Mouse (Mus musculus): ENCODE data around the gene Clrn3. TPM values are rescaled to one million over a fixed set of nuclear protein-coding genes. Genes with fewer than 3 reads are reported as not detected.

Gene Clrn3
- polyA plus RNA-seq, 1 experiment from 2014 or later = not detected

DNA sequence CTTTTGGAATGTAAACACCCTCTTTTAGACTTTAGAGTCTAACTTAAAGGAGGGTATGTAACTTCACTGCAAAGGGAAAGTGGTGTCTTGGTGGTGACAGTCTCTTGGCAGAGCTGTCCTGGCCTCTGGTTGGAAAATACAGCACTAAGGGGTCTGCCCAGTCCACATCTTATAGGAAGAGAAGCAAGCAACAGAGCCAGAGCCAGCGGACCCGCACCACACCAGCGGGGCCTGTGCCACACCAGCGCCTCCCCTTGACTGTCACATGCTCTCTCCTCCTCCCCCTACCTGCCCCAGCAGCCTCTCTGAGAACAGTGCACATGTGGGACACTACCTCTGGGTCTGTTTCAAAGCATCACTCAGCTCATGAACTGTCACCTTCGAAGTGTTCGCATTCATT lies 48.5 kb downstream of the Clrn3 start:
- Histone ChIP-seq H3K4me2 (ENCODE audit: low read length) (no peak overlapping the region), H3K27me3 (ENCODE audit: control insufficient read depth, insufficient read depth, low read length) (no peaks in the 10 kb centered on the region; the same call in 1 of the 2 replicates), H3K9me3 (ENCODE audit: control insufficient read depth, low read length) (no peaks in the 10 kb centered on the region), H3K4me3 (ENCODE audit: control insufficient read depth in 1 of 2, insufficient read depth in 1 of 2, low read depth in 1 of 2, low read length in 2 of 2) (no peak overlapping the region), H3K4me1 (ENCODE audit: control insufficient read depth in 2 of 2, insufficient read depth in 2 of 2, low read length in 2 of 2) (peaks cover 6% of the 10 kb centered on the region in 2 experiments; a peak in 3 of 4 replicates), H3K27ac (replicated peaks in 1 of 2; ENCODE audit: control insufficient read depth in 1 of 2, insufficient read depth in 1 of 2, low read depth in 2 of 2, low read length in 2 of 2) (no peak overlapping the region), H3K9ac (ENCODE audit: low read length) (no peak overlapping the region), H3K36me3 (ENCODE audit: control insufficient read depth, insufficient read depth, low read length) (no peaks in the 10 kb centered on the region)
- WGBS = 68% methylated on average over 6 of the region's 6 CpGs
- no peak for ATAC-seq (ENCODE audit: insufficient number of reproducible peaks, insufficient read depth, low FRiP score, low read depth)

DNA sequence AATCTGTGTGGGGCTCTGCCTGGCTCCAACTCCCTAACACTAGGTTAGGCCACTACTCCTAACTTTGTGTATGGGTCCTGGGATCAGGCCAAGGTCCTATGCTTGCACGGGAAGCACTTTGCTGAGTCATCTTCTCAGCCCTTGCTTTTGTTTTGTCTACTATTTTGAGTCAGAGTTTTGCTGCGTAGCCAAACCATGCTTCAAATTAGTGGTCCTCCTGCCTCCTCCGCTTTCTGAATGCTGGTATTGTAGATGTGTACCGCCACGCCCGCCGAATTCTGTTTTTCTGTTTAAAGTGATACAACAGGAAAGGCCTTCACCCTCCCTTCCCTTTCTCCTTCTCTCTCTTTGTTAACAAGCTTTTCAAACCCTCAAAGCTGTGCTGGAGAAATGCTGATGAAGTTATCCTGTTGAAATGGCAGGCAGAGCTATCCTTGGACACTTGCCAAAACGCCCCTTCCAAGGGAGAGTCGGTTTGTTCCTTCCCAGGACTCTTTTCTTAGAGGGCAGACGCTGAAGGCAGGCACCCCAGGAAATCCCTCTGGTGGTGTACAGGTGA lies 49.1 kb downstream of the Clrn3 start:
- H3K9ac ChIP-seq (ENCODE audit: low read length) = no peak overlapping the region
- no peak for ATAC-seq (ENCODE audit: insufficient number of reproducible peaks, insufficient read depth, low FRiP score, low read depth)
- no peak overlapping the region for H3K27ac ChIP-seq (replicated peaks in 1 of 2; ENCODE audit: control insufficient read depth in 1 of 2, insufficient read depth in 1 of 2, low read depth in 2 of 2, low read length in 2 of 2)
- no peaks in the 10 kb centered on the region for H3K36me3 ChIP-seq (ENCODE audit: control insufficient read depth, insufficient read depth, low read length)
- H3K4me3 ChIP-seq (ENCODE audit: control insufficient read depth in 1 of 2, insufficient read depth in 1 of 2, low read depth in 1 of 2, low read length in 2 of 2) = no peak overlapping the region
- no peaks in the 10 kb centered on the region; the same call in 1 of the 2 replicates for H3K27me3 ChIP-seq (ENCODE audit: control insufficient read depth, insufficient read depth, low read length)
- H3K4me1 ChIP-seq (ENCODE audit: control insufficient read depth in 2 of 2, insufficient read depth in 2 of 2, low read length in 2 of 2) = peaks cover 6% of the 10 kb centered on the region in 2 experiments; a peak in 3 of 4 replicates
- 50% methylated on average over 10 of the region's 10 CpGs for WGBS
- H3K9me3 ChIP-seq (ENCODE audit: control insufficient read depth, low read length) = no peaks in the 10 kb centered on the region
- peak overlapping the region; percentile 18; the same call in 1 of the 2 replicates for H3K4me2 ChIP-seq (ENCODE audit: low read length)

DNA sequence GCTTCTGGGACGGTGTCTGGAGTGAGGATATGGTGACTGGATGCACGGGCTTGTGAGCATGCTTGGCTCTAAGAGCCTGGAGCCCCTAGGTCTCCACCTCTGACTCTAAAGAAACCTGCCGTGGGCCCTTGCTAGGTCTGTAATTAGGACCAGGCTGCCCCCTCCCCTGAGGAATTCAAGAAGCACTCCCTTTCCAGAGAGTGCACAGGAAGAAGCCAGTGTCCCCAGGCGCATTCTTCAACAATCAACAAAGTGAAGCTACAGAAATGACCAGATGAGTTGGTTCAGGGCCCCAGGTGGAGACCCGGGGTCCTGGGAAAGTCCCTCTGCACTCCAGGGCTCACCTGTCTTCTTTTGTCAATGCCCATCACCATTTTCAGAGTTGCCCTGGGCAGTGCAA lies 51.2 kb downstream of the Clrn3 start:
- Histone ChIP-seq H3K9me3 (ENCODE audit: control insufficient read depth, low read length) (no peaks in the 10 kb centered on the region), H3K9ac (ENCODE audit: low read length) (no peak overlapping the region), H3K4me1 (ENCODE audit: control insufficient read depth in 2 of 2, insufficient read depth in 2 of 2, low read length in 2 of 2) (peaks cover 6% of the 10 kb centered on the region in 2 experiments; a peak in 3 of 4 replicates), H3K27ac (replicated peaks in 1 of 2; ENCODE audit: control insufficient read depth in 1 of 2, insufficient read depth in 1 of 2, low read depth in 2 of 2, low read length in 2 of 2) (no peak overlapping the region), H3K36me3 (ENCODE audit: control insufficient read depth, insufficient read depth, low read length) (no peaks in the 10 kb centered on the region), H3K4me2 (ENCODE audit: low read length) (no peak overlapping the region), H3K4me3 (ENCODE audit: control insufficient read depth in 1 of 2, insufficient read depth in 1 of 2, low read depth in 1 of 2, low read length in 2 of 2) (no peak overlapping the region), H3K27me3 (ENCODE audit: control insufficient read depth, insufficient read depth, low read length) (no peaks in the 10 kb centered on the region; the same call in 1 of the 2 replicates)
- no peak for ATAC-seq (ENCODE audit: insufficient number of reproducible peaks, insufficient read depth, low FRiP score, low read depth)
- 45% methylated on average over 5 of the region's 5 CpGs for WGBS

DNA sequence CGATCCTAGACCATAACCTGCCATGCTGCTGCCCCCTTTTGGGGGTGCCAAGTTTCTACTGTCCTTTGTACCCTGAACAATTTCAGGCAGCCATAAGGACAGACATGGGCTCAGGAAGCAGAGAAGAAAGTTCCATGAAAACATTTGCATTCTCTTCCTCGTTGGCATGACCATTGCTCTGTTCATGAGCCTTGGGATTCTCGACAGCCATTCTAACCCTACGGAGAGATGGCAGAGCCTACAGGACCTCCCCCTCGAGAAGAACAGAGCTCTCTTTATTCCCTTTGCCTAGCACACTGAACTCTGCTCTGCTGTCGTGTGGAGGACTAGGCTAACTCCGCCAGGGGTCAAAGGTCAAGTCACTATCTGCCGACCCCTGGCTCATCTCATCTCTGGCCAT lies 52.5 kb downstream of the Clrn3 start:
- H3K4me1 ChIP-seq (ENCODE audit: control insufficient read depth in 2 of 2, insufficient read depth in 2 of 2, low read length in 2 of 2) = peaks cover 6% of the 10 kb centered on the region in 2 experiments; a peak in 3 of 4 replicates
- 61% methylated on average over 8 of the region's 8 CpGs for WGBS
- H3K36me3 ChIP-seq (ENCODE audit: control insufficient read depth, insufficient read depth, low read length) = no peaks in the 10 kb centered on the region
- H3K4me2 ChIP-seq (ENCODE audit: low read length) = no peak overlapping the region
- no peaks in the 10 kb centered on the region for H3K9me3 ChIP-seq (ENCODE audit: control insufficient read depth, low read length)
- H3K27me3 ChIP-seq (ENCODE audit: control insufficient read depth, insufficient read depth, low read length) = no peaks in the 10 kb centered on the region
- no peak overlapping the region for H3K4me3 ChIP-seq (ENCODE audit: control insufficient read depth in 1 of 2, insufficient read depth in 1 of 2, low read depth in 1 of 2, low read length in 2 of 2)
- no peak overlapping the region for H3K27ac ChIP-seq (replicated peaks in 1 of 2; ENCODE audit: control insufficient read depth in 1 of 2, insufficient read depth in 1 of 2, low read depth in 2 of 2, low read length in 2 of 2)
- ATAC-seq (ENCODE audit: insufficient number of reproducible peaks, insufficient read depth, low FRiP score, low read depth) = no peak
- no peak overlapping the region for H3K9ac ChIP-seq (ENCODE audit: low read length)

DNA sequence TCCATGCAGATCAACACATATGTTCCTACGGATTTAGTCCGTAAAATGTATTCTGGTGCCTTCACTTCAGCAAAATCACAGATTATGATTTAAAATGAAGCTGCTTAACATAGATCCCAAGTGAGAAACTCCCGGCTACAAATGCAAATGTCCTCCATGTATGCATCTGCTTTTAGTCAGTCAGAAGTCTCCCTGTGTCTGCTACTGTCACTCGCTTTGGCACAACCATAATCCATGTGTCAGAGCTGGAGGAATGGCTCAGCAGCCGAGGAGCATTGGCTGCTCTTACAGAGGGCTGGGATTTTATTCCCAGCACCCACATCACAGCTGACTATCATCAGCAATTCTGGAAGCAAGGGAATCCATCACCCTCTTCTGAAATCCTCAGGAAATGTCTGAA lies 58.1 kb downstream of the Clrn3 start:
- Histone ChIP-seq H3K9me3 (ENCODE audit: control insufficient read depth, low read length) (no peaks in the 10 kb centered on the region), H3K4me1 (ENCODE audit: control insufficient read depth in 2 of 2, insufficient read depth in 2 of 2, low read length in 2 of 2) (peaks cover 0 to 2% of the 10 kb centered on the region in 2 experiments; a peak in 1 of 4 replicates), H3K4me2 (ENCODE audit: low read length) (no peak overlapping the region), H3K4me3 (ENCODE audit: control insufficient read depth in 1 of 2, insufficient read depth in 1 of 2, low read depth in 1 of 2, low read length in 2 of 2) (no peak overlapping the region), H3K27me3 (ENCODE audit: control insufficient read depth, insufficient read depth, low read length) (no peaks in the 10 kb centered on the region), H3K9ac (ENCODE audit: low read length) (no peak overlapping the region), H3K27ac (replicated peaks in 1 of 2; ENCODE audit: control insufficient read depth in 1 of 2, insufficient read depth in 1 of 2, low read depth in 2 of 2, low read length in 2 of 2) (no peak overlapping the region), H3K36me3 (ENCODE audit: control insufficient read depth, insufficient read depth, low read length) (no peaks in the 10 kb centered on the region)
- no peak for ATAC-seq (ENCODE audit: insufficient number of reproducible peaks, insufficient read depth, low FRiP score, low read depth)
- WGBS = 79% methylated on average over 5 of the region's 5 CpGs

DNA sequence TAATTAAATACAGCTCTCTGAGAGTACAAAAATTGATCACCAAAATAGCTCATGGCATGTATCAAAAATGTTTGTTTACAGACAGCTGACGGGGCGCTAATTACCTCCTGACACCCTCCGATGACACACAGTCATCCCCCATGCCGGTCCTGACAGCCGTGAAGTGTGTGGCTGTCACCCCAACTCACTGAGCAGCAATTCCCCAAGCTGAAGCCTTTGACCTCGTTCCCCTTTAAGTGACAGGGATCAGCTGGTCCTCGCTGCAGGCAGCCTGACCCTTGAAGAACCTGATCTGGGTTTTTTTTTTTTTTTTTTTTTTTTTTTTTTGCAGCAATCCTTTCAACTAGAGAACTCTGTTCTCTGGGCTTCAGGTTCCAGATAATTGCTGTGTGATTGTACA lies 59.8 kb downstream of the Clrn3 start:
- ATAC-seq (ENCODE audit: insufficient number of reproducible peaks, insufficient read depth, low FRiP score, low read depth) = no peak
- H3K9me3 ChIP-seq (ENCODE audit: control insufficient read depth, low read length) = no peaks in the 10 kb centered on the region
- H3K27ac ChIP-seq (replicated peaks in 1 of 2; ENCODE audit: control insufficient read depth in 1 of 2, insufficient read depth in 1 of 2, low read depth in 2 of 2, low read length in 2 of 2) = no peak overlapping the region
- no peak overlapping the region for H3K4me3 ChIP-seq (ENCODE audit: control insufficient read depth in 1 of 2, insufficient read depth in 1 of 2, low read depth in 1 of 2, low read length in 2 of 2)
- H3K9ac ChIP-seq (ENCODE audit: low read length) = no peak overlapping the region
- no peaks in the 10 kb centered on the region for H3K36me3 ChIP-seq (ENCODE audit: control insufficient read depth, insufficient read depth, low read length)
- no peak overlapping the region for H3K4me2 ChIP-seq (ENCODE audit: low read length)
- H3K4me1 ChIP-seq (ENCODE audit: control insufficient read depth in 2 of 2, insufficient read depth in 2 of 2, low read length in 2 of 2) = peaks cover 0 to 3% of the 10 kb centered on the region in 2 experiments; a peak in 1 of 4 replicates
- H3K27me3 ChIP-seq (ENCODE audit: control insufficient read depth, insufficient read depth, low read length) = no peaks in the 10 kb centered on the region
- 34% methylated on average over 7 of the region's 7 CpGs for WGBS

DNA sequence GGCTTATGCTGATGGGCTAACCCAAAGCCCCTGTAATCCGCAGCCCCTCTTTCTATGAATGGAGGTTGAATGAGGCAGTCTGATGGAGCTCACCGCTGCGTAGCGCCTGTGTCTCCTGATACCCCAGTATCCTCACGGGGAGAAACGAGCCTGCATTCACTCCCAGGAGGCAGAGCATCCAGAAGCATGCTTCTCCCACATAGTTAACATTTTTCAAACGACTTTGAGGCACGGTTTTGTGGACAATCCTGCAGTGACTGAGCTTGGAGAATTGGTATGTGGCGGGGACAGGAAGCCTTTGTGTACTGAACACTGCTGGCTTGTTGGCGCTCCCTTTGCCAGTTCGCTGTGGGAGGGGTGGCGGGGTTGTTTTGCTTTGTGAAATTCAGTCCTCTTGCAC lies 63.2 kb downstream of the Clrn3 start:
- Histone ChIP-seq H3K4me1 (ENCODE audit: control insufficient read depth in 2 of 2, insufficient read depth in 2 of 2, low read length in 2 of 2) (peaks cover 0 to 3% of the 10 kb centered on the region in 2 experiments; a peak in 1 of 4 replicates), H3K4me2 (ENCODE audit: low read length) (no peak overlapping the region), H3K4me3 (ENCODE audit: control insufficient read depth in 1 of 2, insufficient read depth in 1 of 2, low read depth in 1 of 2, low read length in 2 of 2) (no peak overlapping the region), H3K36me3 (ENCODE audit: control insufficient read depth, insufficient read depth, low read length) (no peaks in the 10 kb centered on the region), H3K27ac (replicated peaks in 1 of 2; ENCODE audit: control insufficient read depth in 1 of 2, insufficient read depth in 1 of 2, low read depth in 2 of 2, low read length in 2 of 2) (no peak overlapping the region), H3K27me3 (ENCODE audit: control insufficient read depth, insufficient read depth, low read length) (no peaks in the 10 kb centered on the region), H3K9me3 (ENCODE audit: control insufficient read depth, low read length) (no peaks in the 10 kb centered on the region), H3K9ac (ENCODE audit: low read length) (no peak overlapping the region)
- WGBS = 25% methylated on average over 12 of the region's 12 CpGs
- ATAC-seq (ENCODE audit: insufficient number of reproducible peaks, insufficient read depth, low FRiP score, low read depth) = no peak

All from heart, embryonic 14.5 days (tissue).